Mouse (Mus musculus) 3134 (cell line): Measurements from ENCODE around the gene Stk4.

Experiments
- DNase-seq: peaks from one replicate; pipeline ENCODE4 v3.0.0-alpha.2; 2011; ENCODE audit warnings: low spot score; ENCODE audit not compliant: insufficient read length; ENCODE audit errors: extremely low read depth

Stk4 gene

GRCm38 (mm10) chr2:164167752-164168570, 97.8 kb downstream of the Stk4 start:
- no peak for DNase-seq

- DNase-seq, result no peak
Observed at GRCm38 (mm10) chr2:164168571-164168946, 98.4 kb downstream of the Stk4 start.

- no peak for DNase-seq
Observed at GRCm38 (mm10) chr2:164170326-164170725, 100.2 kb downstream of the Stk4 start.

- DNase-seq, result no peak
Observed at GRCm38 (mm10) chr2:164170902-164171301, 100.8 kb downstream of the Stk4 start, which contains the start of gene Kcns1. Gene Kcns1, minus strand, starts transcription at chr2:164171113.

- no peak for DNase-seq
Observed at GRCm38 (mm10) chr2:164173394-164173793, 103.3 kb downstream of the Stk4 start.

GRCm38 (mm10) chr2:164174649-164175395, 104.7 kb downstream of the Stk4 start:
- no peak for DNase-seq

GRCm38 (mm10) chr2:164175850-164176249, 105.7 kb downstream of the Stk4 start:
- DNase-seq, result no peak

GRCm38 (mm10) chr2:164177831-164178230, 107.7 kb downstream of the Stk4 start:
- no peak for DNase-seq

- no peak for DNase-seq
Observed at GRCm38 (mm10) chr2:164180124-164180523, 110.0 kb downstream of the Stk4 start.

GRCm38 (mm10) chr2:164180770-164181169, 110.6 kb downstream of the Stk4 start:
- no peak for DNase-seq

- no peak for DNase-seq
Observed at GRCm38 (mm10) chr2:164182692-164183255, 112.7 kb downstream of the Stk4 start, which contains the start of gene Wfdc5. Gene Wfdc5, minus strand, starts transcription at chr2:164182742.

- no peak for DNase-seq
Observed at GRCm38 (mm10) chr2:164183340-164183739, 113.2 kb downstream of the Stk4 start.

- DNase-seq, result no peak
Observed at GRCm38 (mm10) chr2:164184145-164184719, 114.1 kb downstream of the Stk4 start.

- DNase-seq, result no peak
Observed at GRCm38 (mm10) chr2:164188722-164189121, 118.6 kb downstream of the Stk4 start.

GRCm38 (mm10) chr2:164190576-164190975, 120.5 kb downstream of the Stk4 start, which contains the start of gene Wfdc12:
Gene Wfdc12, minus strand, starts transcription at chr2:164190608.
- DNase-seq, result no peak

- DNase-seq, result no peak
Observed at GRCm38 (mm10) chr2:164192279-164192678, 122.2 kb downstream of the Stk4 start.

- DNase-seq, result no peak
Observed at GRCm38 (mm10) chr2:164194959-164195630, 125.0 kb downstream of the Stk4 start.

- no peak for DNase-seq
Observed at GRCm38 (mm10) chr2:164195971-164196699, 126.0 kb downstream of the Stk4 start.

GRCm38 (mm10) chr2:164196700-164196990, 126.5 kb downstream of the Stk4 start:
- no peak for DNase-seq
